Mouse (Mus musculus): ENCODE results near the gene Mrpl17. TPM values are rescaled to one million over a fixed set of nuclear protein-coding genes. Genes with fewer than 3 reads are reported as not detected.

Mrpl17 gene
- polyA plus RNA-seq, 2 experiments: 136 to 222 TPM

- Histone ChIP-seq H3K27ac (no peak within 1 kb of the TSS), H3K36me3 (replicated peaks; ENCODE audit: control insufficient read depth, insufficient read depth, low read depth) (no peaks in the 10 kb centered on the region), H3K27me3 (ENCODE audit: control insufficient read depth, insufficient read depth, low read length) (peaks cover 49% of the 10 kb centered on the region), H3K4me2 (ENCODE audit: low read depth) (peak within 1 kb of the TSS; percentile 43), H3K4me1 (replicated peaks; ENCODE audit: control insufficient read depth in 2 of 2, insufficient read depth in 2 of 2, low read length in 1 of 2) (no peaks in the 10 kb centered on the region), H3K9ac (replicated peaks) (no peak within 1 kb of the TSS), H3K4me3 (ENCODE audit: insufficient read depth in 1 of 2, low read depth in 2 of 2, low read length in 2 of 2) (peak within 1 kb of the TSS; percentile 38 to 57), H3K9me3 (ENCODE audit: control insufficient read depth, low read length) (no peaks in the 10 kb centered on the region)
- TF ChIP-seq CTCF (IDR thresholded peaks at IDR 0.05; ENCODE audit: low read depth): no peak
- no peak for TF ChIP-seq EP300 (IDR thresholded peaks at IDR 0.05; ENCODE audit: low read depth)
- ATAC-seq (ENCODE audit: insufficient read depth) (no peak), DNase-seq (ENCODE audit: low read depth in 3 of 3, low spot score in 3 of 3) (no peak)
- WGBS (ENCODE audit: insufficient replicate concordance): 2% methylated on average over 78 of the region's 97 CpGs
These were observed 23.4 kb downstream of the Mrpl17 start, which contains the start of gene Dchs1 for GRCm38 (mm10) chr7:105787285-105788140. Gene Dchs1, minus strand, starts transcription at chr7:105787654.

GRCm38 (mm10) chr7:105786506-105787284 is 24.2 kb downstream of the Mrpl17 start:
- TF ChIP-seq CTCF (IDR thresholded peaks at IDR 0.05; ENCODE audit: low read depth) (no peak), EP300 (IDR thresholded peaks at IDR 0.05; ENCODE audit: low read depth) (no peak)
- Histone ChIP-seq H3K9ac (replicated peaks) (no peak overlapping the region), H3K27me3 (ENCODE audit: control insufficient read depth, insufficient read depth, low read length) (peaks cover 49% of the 10 kb centered on the region)

GRCm38 (mm10) chr7:105784556-105784955 is 26.3 kb downstream of the Mrpl17 start:
- H3K9me3 ChIP-seq (ENCODE audit: control insufficient read depth, low read length): no peaks in the 10 kb centered on the region
- ATAC-seq (ENCODE audit: insufficient read depth): no peak
- H3K4me2 ChIP-seq (ENCODE audit: low read depth): no peak overlapping the region
- WGBS (ENCODE audit: insufficient replicate concordance): 19% methylated on average over 4 of the region's 4 CpGs
- no peak overlapping the region for H3K9ac ChIP-seq (replicated peaks)
- no peak for TF ChIP-seq CTCF (IDR thresholded peaks at IDR 0.05; ENCODE audit: low read depth)
- TF ChIP-seq EP300 (IDR thresholded peaks at IDR 0.05; ENCODE audit: low read depth): no peak
- no peak for DNase-seq (ENCODE audit: low read depth in 3 of 3, low spot score in 3 of 3)
- no peak overlapping the region for H3K4me3 ChIP-seq (ENCODE audit: insufficient read depth in 1 of 2, low read depth in 2 of 2, low read length in 2 of 2)
- no peaks in the 10 kb centered on the region for H3K4me1 ChIP-seq (replicated peaks; ENCODE audit: control insufficient read depth in 2 of 2, insufficient read depth in 2 of 2, low read length in 1 of 2)
- H3K27ac ChIP-seq: no peak overlapping the region
- peaks cover 45% of the 10 kb centered on the region for H3K27me3 ChIP-seq (ENCODE audit: control insufficient read depth, insufficient read depth, low read length)
- H3K36me3 ChIP-seq (replicated peaks; ENCODE audit: control insufficient read depth, insufficient read depth, low read depth): no peaks in the 10 kb centered on the region

More at GRCm38 (mm10) chr7:105786506-105787284, 24.2 kb downstream of the Mrpl17 start:
- ATAC-seq (ENCODE audit: insufficient read depth): 0 out of 2 replicates have a peak, but pooled peaks have one; percentile 22
- Histone ChIP-seq H3K4me3 (ENCODE audit: insufficient read depth in 1 of 2, low read depth in 2 of 2, low read length in 2 of 2) (peak overlapping the region; percentile 37 to 38), H3K4me2 (ENCODE audit: low read depth) (peak overlapping the region; percentile 43), H3K4me1 (replicated peaks; ENCODE audit: control insufficient read depth in 2 of 2, insufficient read depth in 2 of 2, low read length in 1 of 2) (no peaks in the 10 kb centered on the region), H3K9me3 (ENCODE audit: control insufficient read depth, low read length) (no peaks in the 10 kb centered on the region), H3K36me3 (replicated peaks; ENCODE audit: control insufficient read depth, insufficient read depth, low read depth) (no peaks in the 10 kb centered on the region), H3K27ac (no peak overlapping the region)
- no peak for DNase-seq (ENCODE audit: low read depth in 3 of 3, low spot score in 3 of 3)
- WGBS (ENCODE audit: insufficient replicate concordance): 19% methylated on average over 20 of the region's 20 CpGs

- no peak for ATAC-seq (ENCODE audit: insufficient read depth)
- H3K9me3 ChIP-seq (ENCODE audit: control insufficient read depth, low read length): no peaks in the 10 kb centered on the region
- no peak overlapping the region for H3K27ac ChIP-seq
- no peak for DNase-seq (ENCODE audit: low read depth in 3 of 3, low spot score in 3 of 3)
- H3K4me3 ChIP-seq (ENCODE audit: insufficient read depth in 1 of 2, low read depth in 2 of 2, low read length in 2 of 2): no peak overlapping the region
- H3K4me1 ChIP-seq (replicated peaks; ENCODE audit: control insufficient read depth in 2 of 2, insufficient read depth in 2 of 2, low read length in 1 of 2): no peaks in the 10 kb centered on the region
- H3K9ac ChIP-seq (replicated peaks): no peak overlapping the region
- peaks cover 38% of the 10 kb centered on the region for H3K27me3 ChIP-seq (ENCODE audit: control insufficient read depth, insufficient read depth, low read length)
- TF ChIP-seq CTCF (IDR thresholded peaks at IDR 0.05; ENCODE audit: low read depth): no peak
- no peak for TF ChIP-seq EP300 (IDR thresholded peaks at IDR 0.05; ENCODE audit: low read depth)
- WGBS (ENCODE audit: insufficient replicate concordance): 32% methylated on average over 4 of the region's 4 CpGs
- no peaks in the 10 kb centered on the region for H3K36me3 ChIP-seq (replicated peaks; ENCODE audit: control insufficient read depth, insufficient read depth, low read depth)
- no peak overlapping the region for H3K4me2 ChIP-seq (ENCODE audit: low read depth)
These were observed 27.0 kb downstream of the Mrpl17 start for GRCm38 (mm10) chr7:105783861-105784260.

Measured in liver, embryonic 14.5 days (tissue).